Mouse (Mus musculus) C2C12 (cell line): ENCODE results near the gene Catsper4.

Source experiments
- CEBPB ChIP-seq: IDR thresholded peaks from one replicate; pipeline ENCODE4 v1.6.1; 2011; ENCODE audit warnings: low read depth, mild to moderate bottlenecking, control low read depth, moderate library complexity
- CTCF ChIP-seq: IDR thresholded peaks from one replicate; pipeline ENCODE4 v1.5.1; 2011; ENCODE audit not compliant: control insufficient read depth, insufficient read depth, insufficient read length
- FOSL1 ChIP-seq: IDR thresholded peaks from one replicate; pipeline ENCODE4 v1.8.0; 2011; ENCODE audit warnings: mild to moderate bottlenecking, low read length; ENCODE audit not compliant: poor library complexity, insufficient read depth, severe bottlenecking
- MAX ChIP-seq: IDR thresholded peaks from one replicate; pipeline ENCODE4 v1.6.1; 2011; ENCODE audit warnings: mild to moderate bottlenecking, control low read depth
- MYOD1 ChIP-seq: IDR thresholded peaks from one replicate; pipeline ENCODE4 v1.6.1; 2011; ENCODE audit warnings: low read depth; ENCODE audit not compliant: control insufficient read depth, insufficient read length
- MYOG ChIP-seq: IDR thresholded peaks from one replicate; pipeline ENCODE4 v1.6.1; 2011; ENCODE audit not compliant: control insufficient read depth, insufficient read length; ENCODE audit errors: extremely low read depth
- USF1 ChIP-seq: IDR thresholded peaks from one replicate; pipeline ENCODE4 v1.6.1; 2011; ENCODE audit warnings: low read depth, mild to moderate bottlenecking, control low read depth, moderate library complexity

DNA sequence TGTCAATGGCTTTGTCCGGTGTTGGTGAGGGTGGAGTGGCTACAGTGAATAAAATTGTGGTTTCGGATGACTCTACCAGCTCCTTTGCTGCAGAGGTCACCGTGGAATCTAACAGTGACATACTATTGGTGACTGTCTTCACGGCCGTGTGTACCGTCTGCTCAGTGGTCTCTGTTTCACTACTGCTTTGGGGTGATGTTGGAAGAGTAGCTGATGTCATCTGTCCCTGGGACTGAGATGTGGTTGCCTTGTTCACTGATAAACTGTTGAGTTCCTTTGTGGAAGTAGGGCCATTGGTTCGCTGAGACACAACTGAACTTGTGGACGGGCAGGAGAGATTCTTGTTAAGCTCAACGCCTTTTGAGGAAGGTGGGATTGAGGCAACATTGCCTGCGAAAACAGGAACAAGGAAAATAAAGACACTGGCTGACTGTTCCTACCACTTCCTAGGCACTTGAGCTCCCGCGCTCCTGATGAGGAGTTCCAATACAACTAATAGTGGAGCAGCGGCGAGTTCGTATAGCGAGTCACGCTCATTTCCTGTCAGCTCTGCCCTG is 23.8 kb downstream of the Catsper4 start:
- TF ChIP-seq MAX (no peak), MYOD1 (no peak), CTCF (no peak), USF1 (no peak), CEBPB (no peak), MYOG (no peak), FOSL1 (no peak)
